Mouse (Mus musculus) spleen, embryonic (tissue): Measurements from ENCODE around the gene Saysd1.

Source experiments
- CTCF ChIA-PET: fragments of 350-600 bp; sonication (Branson Sonifier 250); formaldehyde crosslinking; loops from one replicate; lab custom pipeline; 2022; lab: Charles Lee

The Saysd1 gene

DNA sequence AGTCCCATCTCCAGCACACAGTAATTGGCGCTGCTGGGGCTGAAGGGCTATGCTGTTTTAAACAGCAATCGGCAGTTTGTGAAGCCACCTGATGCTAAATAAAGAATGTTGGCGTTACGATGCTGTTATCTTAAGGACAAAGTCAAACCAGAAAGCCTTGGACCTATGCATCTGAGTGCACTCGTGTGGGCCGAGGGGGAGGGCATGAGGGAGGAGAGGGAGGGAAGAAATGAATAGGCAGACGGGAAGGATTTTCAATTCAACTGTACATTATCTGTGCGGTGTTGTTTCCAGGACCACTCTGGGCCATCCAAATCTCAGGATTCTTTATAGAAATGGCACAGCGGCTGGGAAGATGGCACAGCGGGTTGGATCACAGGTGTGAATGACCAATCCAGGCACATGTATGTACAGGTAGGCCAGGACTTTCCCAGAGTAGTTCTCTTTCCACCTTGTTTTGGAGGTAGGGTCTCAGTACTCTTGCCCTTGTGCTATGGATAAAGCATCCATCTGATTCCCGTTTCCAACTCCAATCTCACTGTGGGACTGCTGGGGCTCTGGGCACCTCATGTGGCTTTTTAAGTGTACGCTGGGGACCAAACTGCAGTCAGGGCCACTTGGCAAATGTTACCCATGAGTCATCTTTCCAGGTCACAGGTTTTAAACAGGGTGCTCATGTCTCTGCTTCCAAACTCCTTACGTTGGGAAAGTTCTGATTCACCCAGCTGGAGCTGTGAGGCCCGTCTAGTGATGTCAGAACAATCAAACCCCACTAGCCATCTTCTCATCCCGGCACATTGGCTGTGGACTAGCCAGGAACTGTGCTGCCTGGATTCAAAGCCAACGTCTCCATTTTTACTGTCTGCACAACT, at the start of gene Saysd1:
Saysd1 (minus strand) TSS at position 51 of the 872 bp plus-strand sequence.
- CTCF ChIA-PET = no interaction called here

DNA sequence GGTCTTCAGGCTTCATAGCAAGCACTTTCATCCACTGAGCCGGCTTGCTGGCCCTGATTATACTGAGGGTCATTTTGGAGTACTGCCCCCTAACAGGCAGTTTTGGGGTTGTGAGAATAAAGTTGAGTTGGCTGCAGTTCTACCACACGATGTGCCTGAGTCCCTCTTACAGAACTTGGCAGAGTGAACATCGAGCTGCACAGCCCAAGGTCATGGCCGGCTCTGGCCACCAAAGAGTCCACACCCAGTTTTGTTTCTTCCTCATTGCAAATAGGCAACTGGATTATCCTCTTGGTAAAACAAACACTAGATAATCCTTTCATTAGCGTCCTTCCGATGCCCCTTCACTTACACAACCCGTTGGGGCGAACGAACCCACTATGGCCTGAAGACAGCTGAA, 47.1 kb upstream of the Saysd1 start:
- CTCF ChIA-PET = no interaction called here

DNA sequence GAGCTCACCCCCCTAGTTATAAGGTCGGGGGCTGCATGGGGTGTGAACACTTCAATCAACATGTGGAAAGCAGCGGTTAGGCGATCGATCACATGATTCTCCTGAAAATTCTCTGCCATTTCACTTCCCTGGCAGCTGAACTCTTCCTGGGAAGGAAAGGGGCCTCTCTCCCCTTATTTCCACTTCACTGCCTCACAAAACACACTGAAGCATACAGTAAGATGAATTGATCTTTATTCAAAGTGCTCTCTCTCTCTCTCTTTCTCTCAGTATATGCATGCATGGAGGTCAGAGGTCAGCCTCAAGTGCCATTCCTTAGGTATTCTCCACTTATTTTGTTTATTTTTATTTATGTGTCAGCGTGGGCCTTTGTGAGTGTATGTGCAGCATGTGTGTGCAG, 45.4 kb upstream of the Saysd1 start:
- CTCF ChIA-PET = no interaction called here

DNA sequence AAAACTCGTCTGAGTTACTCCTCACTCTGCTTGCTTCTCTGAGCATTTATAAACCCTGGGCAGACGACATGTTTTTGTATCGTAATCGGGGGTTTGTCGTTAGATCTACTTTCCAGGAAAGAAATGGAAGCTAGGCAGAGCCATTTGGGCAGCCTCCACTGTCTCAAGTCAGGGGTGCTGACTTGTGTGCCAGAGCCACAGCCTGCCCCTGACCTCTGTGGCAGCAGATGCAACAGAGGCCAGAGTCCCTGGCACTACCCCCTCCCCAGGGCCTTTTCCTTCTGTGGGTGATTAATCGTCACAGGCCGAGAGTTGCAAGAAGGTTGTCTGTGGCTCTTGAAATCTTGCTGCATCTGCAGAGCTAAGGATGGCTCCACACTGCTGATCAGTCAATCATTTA, 44.3 kb upstream of the Saysd1 start:
- CTCF ChIA-PET = no interaction called here

DNA sequence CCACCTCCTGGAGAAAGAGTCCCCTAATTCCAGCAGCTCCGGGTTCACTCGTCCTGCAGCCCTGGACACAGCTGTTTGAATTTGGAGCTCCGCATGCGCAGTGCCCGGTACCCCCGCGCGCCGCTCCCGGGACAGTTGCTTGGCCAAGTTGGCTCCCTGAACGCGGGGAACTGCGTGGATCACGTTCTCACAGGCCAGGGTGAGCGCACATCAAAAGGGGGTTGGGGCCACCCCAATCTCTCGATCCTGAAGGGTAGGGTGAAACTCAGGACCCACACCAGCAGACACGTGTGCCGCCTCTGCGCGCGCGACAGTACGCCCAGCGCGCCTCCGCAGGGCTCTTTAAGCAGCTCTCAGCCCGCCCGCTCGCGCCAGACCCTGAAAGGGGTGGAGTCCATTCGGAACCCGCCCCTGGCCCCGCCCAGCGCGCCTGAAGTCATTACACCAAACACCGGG, 43.2 kb upstream of the Saysd1 start, which contains the start of gene Kcnk5:
Kcnk5 (minus strand) TSS at position 344 of the 456 bp plus-strand sequence.
- CTCF ChIA-PET = interaction anchor here (1.3 kb wide), 1 partner anchor 13 kb away, joined by 5 read pairs; no protein-coding TSS in a partner anchor

DNA sequence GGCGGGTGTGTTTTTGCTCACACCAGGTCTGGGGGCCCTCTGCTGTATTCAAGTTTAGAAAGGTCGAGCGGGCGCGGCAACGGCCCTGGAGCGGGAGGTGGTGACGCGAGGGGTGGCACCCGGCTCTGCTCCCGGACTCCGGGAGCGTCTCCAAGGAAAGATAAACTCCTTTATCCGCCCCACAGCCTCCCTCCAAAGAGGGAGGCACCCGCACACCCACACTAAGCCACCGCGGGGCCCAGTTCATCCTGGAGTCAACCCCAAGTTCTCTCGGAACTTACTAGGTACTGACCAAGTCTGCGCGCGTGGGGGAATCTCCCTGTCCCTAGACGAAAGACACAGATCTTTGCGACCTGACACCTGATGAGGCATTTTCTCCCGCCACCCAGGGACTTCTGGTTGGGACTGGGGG, 42.4 kb upstream of the Saysd1 start:
- CTCF ChIA-PET = interaction anchor here (0.8 to 1.3 kb wide), 3 partner anchors 10 to 73 kb away, joined by 3 to 5 read pairs (median 3); no protein-coding TSS in a partner anchor

DNA sequence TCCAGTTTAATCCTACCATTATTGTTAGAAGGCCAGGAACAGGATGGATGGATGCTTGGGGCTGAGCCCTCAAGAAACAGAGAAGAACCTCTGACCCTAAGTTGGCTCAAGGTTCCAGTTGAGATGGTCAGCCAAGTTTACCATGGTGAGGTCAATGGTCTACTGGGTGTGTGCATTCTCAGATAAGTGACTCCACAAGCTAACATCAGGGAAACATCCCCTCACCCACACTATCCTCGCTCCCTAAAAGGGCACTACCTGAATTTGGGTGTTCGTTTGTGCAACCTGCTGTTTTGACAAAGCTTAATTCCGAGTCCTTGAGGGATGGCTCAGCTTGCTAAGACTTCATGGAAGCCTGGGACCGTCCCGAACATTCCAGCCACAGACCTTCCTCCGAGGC, 42.0 kb upstream of the Saysd1 start:
- CTCF ChIA-PET = interaction anchor here (0.8 to 1.0 kb wide), 2 partner anchors 10 to 73 kb away, joined by 3 read pairs; no protein-coding TSS in a partner anchor

DNA sequence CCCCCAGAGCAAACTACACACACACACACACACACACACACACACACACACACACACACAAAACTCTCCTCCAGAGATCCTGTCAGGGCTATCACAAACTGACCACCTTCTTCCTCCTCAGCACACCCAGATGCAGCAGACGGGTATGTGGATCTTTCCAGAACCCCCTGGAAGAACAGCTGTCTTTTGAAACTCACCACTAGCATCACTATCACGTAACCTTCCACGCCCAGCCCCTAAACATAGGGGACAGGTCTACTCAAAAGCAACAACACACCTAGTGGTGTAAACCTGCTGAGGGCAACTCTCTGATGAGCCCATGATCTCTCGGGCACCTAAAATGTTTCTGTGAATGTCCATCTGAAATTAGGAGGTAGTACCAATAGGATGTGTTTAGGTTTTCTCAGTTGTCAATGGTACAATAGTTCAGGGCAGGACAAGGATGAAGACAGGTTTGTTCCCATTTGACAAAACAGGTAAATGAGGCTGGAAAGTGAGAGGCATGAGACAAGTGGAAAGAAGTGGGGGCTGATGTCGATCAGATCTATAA, 41.5 kb upstream of the Saysd1 start:
- CTCF ChIA-PET = interaction anchor here (1.0 kb wide), 1 partner anchor 9 kb away, joined by 3 read pairs; no protein-coding TSS in a partner anchor

DNA sequence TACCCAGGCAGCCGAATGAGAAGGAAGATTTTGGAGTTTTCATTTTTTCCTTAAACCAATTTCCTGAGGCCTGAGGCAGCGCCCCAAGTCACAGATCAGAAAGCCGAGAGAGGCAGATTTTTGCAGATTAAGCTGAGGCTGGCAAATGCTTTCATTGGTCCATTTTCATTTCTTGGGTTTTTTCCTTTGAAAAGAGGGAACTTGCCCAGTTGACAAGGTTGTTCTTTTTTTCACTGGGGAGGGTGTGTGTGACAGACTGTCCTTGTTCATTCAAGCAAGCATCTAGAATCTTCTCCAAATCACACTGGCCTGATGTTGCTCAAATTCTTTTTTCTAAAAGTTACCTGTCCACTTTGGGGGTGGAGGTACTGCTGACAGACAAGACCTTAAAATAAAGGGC, 40.7 kb upstream of the Saysd1 start:
- CTCF ChIA-PET = interaction anchor here (0.6 to 1.4 kb wide), 3 partner anchors 25 to 202 kb away, joined by 3 to 11 read pairs (median 3); partner anchors contain the start of gene Gng2

DNA sequence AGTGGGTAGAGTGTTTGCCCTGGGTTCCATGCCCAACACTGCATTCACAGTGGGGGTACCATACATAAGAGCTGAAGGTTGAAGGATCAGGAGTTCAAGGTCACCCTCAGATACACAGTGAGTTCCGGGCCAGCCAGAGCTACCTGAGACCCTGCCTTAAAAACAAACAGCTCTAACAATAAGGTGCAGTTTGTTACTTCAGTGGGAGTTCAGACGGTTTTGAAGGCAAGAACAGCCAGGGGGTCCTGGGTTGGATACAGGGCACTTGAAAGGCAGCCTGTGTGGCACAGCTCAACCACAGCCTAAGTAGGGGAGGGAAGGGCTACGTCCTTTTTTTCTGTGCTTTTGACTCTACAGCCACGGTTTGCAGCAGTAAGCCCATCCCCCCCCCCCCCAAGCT, 40.3 kb upstream of the Saysd1 start:
- CTCF ChIA-PET = interaction anchor here (0.6 to 1.4 kb wide), 4 partner anchors 26 to 201 kb away, joined by 3 to 11 read pairs (median 3); partner anchors contain the start of gene Gng2

DNA sequence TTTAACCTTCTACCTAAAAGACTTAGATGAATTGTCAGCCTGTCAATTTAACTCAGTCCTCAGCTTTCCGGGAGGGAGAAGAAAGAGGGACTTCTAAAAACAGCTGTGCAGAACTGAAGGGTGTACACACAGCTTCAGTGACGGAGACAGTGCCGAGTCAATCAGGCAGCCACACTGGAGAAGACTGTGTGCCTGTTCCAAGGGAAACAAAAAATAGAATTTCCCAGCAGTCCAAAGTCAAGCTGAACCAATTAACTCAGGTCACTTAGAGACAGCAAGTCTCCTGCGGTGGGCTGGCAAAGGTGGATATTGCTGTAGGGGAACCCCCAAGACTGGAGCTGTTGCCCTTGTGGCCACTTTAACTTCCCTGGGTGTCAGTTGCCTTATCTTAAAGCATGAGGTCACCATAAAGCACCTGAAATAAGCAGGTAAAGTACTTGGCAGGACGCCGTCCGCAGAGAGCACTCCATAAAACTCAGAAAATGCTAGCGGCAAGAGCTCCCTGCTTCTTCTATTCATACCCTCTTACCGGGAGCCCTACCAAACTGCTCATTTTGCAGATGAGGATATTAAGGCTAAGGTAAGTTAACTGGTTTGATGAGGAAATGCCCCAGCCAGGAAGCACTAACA, 39.3 kb upstream of the Saysd1 start:
- CTCF ChIA-PET = interaction anchor here (0.9 to 1.4 kb wide), 2 partner anchors 63 to 95 kb away, joined by 3 read pairs; no protein-coding TSS in a partner anchor

DNA sequence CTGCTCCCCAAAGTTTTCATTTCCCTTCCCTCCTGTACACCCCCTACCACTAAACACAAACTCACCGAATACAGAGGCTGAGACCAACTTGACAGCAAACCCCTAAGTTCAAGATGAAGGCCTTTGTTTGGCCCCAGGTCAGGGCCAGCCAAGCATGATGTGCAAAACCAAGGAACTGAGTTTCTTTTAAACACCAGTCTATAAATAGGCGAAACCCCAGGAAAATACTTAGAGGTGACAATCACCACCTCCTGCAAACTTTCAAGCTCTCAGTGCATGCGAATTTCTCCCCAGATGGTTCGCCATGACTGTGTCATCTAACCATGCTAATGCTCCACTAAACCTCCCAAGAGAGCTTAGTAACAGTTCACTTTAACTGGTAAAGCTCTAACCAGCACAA, 37.4 kb upstream of the Saysd1 start:
- CTCF ChIA-PET = no interaction called here

DNA sequence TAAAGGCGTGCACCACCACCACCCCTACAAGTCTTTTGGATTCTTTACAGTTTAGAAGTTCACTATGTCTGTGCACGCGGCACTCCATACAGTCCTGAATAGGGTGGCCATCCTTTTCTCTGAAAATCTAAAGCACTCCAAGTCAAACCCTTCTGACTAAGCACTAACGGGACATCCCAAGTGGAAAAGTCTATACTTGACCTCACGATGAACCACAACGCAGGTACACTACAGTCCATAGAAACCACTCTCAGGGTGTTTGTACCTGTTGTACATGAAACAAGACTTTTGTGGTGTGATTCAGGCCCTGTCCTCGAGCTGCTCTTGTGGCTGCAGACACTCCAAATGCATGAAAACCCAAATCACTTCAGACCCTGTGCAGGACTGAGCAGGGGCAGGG, 36.8 kb upstream of the Saysd1 start:
- CTCF ChIA-PET = no interaction called here

DNA sequence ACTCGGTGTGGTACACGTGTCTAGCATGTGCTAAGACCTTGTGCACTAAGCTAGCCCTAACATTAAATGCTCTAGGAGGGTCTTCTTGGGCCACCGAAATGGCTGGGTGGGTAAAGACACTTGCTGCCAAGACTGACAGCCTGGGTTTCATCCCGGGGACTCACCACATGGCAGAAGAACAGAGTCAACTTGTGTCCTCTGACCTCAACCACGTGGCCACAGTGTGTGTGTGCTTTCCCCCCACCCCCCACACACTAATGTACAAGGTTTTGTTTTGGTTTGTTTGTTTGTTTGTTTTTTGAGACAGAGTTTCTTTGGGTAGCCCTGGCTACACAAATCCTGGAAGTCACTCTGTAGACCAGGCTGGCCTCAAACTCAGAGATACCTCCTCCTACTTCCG, 36.4 kb upstream of the Saysd1 start:
- CTCF ChIA-PET = no interaction called here

DNA sequence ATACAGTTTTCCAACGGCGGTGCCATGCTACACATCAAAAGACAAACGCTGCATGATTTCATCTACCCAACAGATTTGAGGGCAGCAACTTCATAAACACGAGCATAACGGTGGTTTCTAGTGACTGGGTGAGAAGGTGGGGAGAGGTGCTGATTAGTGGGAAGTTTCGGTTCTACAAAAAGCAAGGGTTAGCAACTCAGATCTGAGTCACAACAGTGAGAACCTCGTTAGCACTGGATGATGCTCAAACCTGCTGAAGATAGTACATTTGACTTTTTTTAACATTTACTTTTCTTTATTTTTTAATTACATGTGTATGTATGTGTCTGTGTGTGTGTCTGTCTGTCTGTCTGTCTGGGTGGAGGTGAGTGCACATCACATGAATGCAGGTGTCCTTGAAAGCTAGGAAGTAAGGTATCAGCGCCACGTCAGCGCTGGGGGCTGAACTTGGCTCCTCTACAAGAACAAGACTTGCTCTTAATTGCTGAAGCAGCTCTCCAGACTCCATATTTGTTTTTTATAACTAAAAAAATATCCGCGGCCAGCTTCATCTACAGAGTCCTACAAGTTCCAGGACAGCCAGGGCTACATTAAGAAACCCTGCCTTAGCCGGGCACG, 35.6 kb upstream of the Saysd1 start:
- CTCF ChIA-PET = interaction anchor here (0.6 kb wide), 1 partner anchor 10 kb away, joined by 4 read pairs; no protein-coding TSS in a partner anchor

DNA sequence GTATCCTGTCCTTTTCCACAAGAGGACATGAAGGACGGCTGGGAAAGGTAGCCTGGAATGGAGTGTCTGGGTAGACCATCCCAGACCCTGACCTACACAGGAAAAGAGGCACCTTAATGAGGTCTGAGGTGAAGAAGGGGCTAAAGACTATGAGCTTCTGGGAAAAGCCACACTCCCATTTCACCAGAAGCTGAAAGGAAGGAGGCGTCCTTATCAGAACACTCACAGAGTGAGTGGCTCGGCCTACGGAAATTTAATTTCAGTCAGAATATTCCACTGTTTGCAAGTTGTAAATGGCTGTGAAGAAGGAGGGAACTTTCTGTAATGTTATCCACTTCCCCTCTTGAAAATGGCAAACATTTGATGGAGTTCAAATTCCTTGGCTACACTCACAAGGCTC, 34.6 kb upstream of the Saysd1 start:
- CTCF ChIA-PET = no interaction called here

DNA sequence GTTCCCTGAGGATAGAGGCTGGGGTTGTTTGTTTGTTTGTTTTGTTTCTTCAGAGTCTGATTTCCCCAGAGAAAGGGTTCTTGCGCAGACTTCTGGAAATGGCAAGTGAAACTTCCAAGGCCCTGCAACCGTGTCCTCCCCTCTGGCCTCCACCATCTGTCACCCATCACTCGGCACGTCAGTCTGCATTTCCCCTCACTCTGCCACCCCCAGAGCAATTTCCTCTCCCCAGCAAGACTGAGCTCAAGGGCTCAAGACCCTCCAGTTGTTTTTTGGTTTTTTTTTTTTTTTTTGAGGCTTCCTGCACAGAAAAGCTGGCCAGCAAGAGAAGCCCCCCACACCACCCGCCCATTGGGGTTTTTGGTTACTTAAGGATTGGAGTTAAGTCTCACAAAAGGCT, 34.2 kb upstream of the Saysd1 start:
- CTCF ChIA-PET = no interaction called here

DNA sequence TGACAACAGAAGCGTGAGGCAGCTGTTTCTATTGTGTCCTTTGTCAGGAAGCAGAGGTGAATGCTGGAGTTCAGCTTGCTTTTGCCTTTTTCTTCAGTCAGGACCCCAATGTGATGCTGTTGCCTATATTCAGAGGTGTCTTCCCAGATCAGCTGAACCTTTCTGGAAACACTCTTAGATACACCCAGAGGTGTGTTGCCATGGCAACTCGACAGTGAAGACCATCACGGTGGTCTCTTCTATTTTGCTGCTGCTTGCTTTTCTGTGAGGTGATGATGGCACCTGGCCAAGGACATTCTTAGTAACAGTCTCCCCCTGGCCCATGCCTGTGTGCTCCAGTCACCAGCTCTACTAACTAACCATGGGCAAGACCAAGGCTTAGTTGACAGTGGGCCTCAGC, 33.5 kb upstream of the Saysd1 start:
- CTCF ChIA-PET = no interaction called here

DNA sequence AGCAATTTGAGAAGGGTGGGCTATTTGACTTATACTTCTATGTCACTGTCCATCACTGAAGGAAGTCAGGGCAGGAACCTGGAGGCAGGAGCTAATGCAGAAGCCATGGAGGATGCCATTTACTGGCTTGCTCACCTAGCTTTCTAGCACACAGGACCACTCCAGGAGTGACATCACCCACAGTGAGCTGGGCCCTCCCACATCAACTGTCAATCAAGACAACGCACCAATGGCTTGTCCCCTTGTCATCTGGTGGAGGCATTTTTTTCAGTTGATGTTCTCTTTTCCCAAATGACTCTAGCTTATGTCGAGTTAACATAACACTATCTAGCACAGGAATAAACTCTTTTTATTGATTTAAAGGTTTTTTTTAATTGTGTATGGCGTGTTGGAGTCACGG, 30.9 kb upstream of the Saysd1 start:
- CTCF ChIA-PET = interaction anchor here (1.3 kb wide), 1 partner anchor 12 kb away, joined by 5 read pairs; the partner anchor contains the start of gene Kcnk5

DNA sequence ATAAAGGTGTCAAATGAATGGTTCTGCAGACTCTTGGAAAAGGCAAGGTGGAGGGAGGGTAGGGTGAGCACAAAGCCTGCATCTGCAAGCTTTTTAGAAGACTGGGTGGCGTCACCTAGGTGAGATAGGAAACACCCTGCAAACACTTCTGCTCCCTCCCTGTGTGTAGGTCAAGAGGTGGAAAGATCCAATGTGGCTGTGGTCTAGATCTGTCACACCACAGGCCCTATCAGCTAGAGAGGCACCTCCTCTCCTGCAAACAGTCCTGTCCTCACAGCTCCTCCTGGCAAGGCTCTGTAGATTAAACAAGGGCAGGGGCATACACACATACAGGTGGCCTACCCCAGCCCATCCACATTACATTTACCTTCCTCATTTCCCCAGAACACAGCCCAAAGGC, 30.1 kb upstream of the Saysd1 start:
- CTCF ChIA-PET = interaction anchor here (1.3 kb wide), 1 partner anchor 13 kb away, joined by 5 read pairs; the partner anchor contains the start of gene Kcnk5

DNA sequence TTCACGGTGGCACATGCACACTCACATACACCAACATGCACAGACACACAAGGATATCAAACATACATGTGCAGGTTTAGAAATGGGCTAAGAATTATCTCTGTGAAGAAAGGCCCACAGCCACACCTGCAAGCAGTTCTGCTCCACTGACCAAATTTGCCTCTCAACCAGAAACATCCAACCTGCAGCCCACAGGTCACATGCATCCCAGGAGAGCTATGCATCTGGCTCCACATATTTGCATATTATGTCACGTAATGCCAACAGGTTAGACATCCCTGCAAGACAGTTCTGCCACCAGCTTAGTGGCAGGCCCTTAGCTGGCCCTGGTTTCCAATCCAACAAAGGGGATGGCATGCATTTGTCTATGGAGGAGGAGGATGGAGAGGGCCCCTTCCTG, 29.7 kb upstream of the Saysd1 start:
- CTCF ChIA-PET = interaction anchor here (1.3 kb wide), 1 partner anchor 13 kb away, joined by 5 read pairs; the partner anchor contains the start of gene Kcnk5
